Mouse (Mus musculus): ENCODE measurements around the gene Aif1. TPM values are rescaled to one million over a fixed set of nuclear protein-coding genes. Genes with fewer than 3 reads are reported as not detected.

Gene Aif1
- 5.6 and 6.0 TPM in 2 replicates for polyA plus RNA-seq (2015; fragmentation: Nextera tagmentation; extraction: Ambion mirVana)

- ATAC-seq = no peak
- Histone ChIP-seq H3K27ac (no peak within 1 kb of the TSS), H3K9me3 (replicated peaks) (no peaks in the 10 kb centered on the region), H3K27me3 (no peaks in the 10 kb centered on the region), H3K4me2 (no peak within 1 kb of the TSS), H3K4me1 (no peaks in the 10 kb centered on the region), H3K4me3 (no peak within 1 kb of the TSS), H3K36me3 (ENCODE audit: poor library complexity, severe bottlenecking) (no peaks in the 10 kb centered on the region), H3K9ac (no peak within 1 kb of the TSS)
- WGBS = 50% methylated on average over 2 of the region's 2 CpGs
Observed at GRCm38 (mm10) chr17:35175968-35176367, at the start of gene Aif1. Gene Aif1, minus strand, starts transcription at chr17:35176068.

- ATAC-seq = no peak
Observed at GRCm38 (mm10) chr17:35225456-35225855, 49.6 kb upstream of the Aif1 start.

GRCm38 (mm10) chr17:35224641-35225040 lies 48.8 kb upstream of the Aif1 start:
- no peaks in the 10 kb centered on the region for H3K27me3 ChIP-seq
- no peak overlapping the region for H3K27ac ChIP-seq
- H3K9me3 ChIP-seq (replicated peaks) = no peaks in the 10 kb centered on the region
- no peaks in the 10 kb centered on the region for H3K4me1 ChIP-seq
- H3K9ac ChIP-seq = no peak overlapping the region
- no peak for ATAC-seq
- peaks cover 70% of the 10 kb centered on the region for H3K36me3 ChIP-seq (ENCODE audit: poor library complexity, severe bottlenecking)
- WGBS = 97% methylated on average over 4 of the region's 4 CpGs
- H3K4me2 ChIP-seq = no peak overlapping the region
- no peak overlapping the region for H3K4me3 ChIP-seq

More at GRCm38 (mm10) chr17:35225456-35225855, 49.6 kb upstream of the Aif1 start:
- 96% methylated on average over 5 of the region's 5 CpGs for WGBS
- H3K9ac ChIP-seq = no peak overlapping the region
- no peaks in the 10 kb centered on the region for H3K27me3 ChIP-seq
- H3K36me3 ChIP-seq (ENCODE audit: poor library complexity, severe bottlenecking) = peaks cover 68% of the 10 kb centered on the region
- no peak overlapping the region for H3K27ac ChIP-seq
- no peaks in the 10 kb centered on the region for H3K4me1 ChIP-seq
- H3K4me3 ChIP-seq = no peak overlapping the region
- H3K4me2 ChIP-seq = no peak overlapping the region
- no peaks in the 10 kb centered on the region for H3K9me3 ChIP-seq (replicated peaks)

GRCm38 (mm10) chr17:35222299-35222698 lies 46.4 kb upstream of the Aif1 start:
- no peak overlapping the region for H3K27ac ChIP-seq
- H3K4me1 ChIP-seq = no peaks in the 10 kb centered on the region
- no peak overlapping the region for H3K4me3 ChIP-seq
- no peak overlapping the region for H3K4me2 ChIP-seq
- no peak for ATAC-seq
- 82% methylated on average over 6 of the region's 6 CpGs for WGBS
- no peaks in the 10 kb centered on the region for H3K27me3 ChIP-seq
- H3K36me3 ChIP-seq (ENCODE audit: poor library complexity, severe bottlenecking) = peaks cover 56% of the 10 kb centered on the region
- H3K9ac ChIP-seq = no peak overlapping the region
- H3K9me3 ChIP-seq (replicated peaks) = no peaks in the 10 kb centered on the region

GRCm38 (mm10) chr17:35220156-35220952 lies 44.5 kb upstream of the Aif1 start, which contains the start of gene Gm16181:
Gene Gm16181, plus strand, starts transcription at chr17:35220834.
- Histone ChIP-seq H3K9me3 (replicated peaks) (no peaks in the 10 kb centered on the region), H3K27ac (no peak within 1 kb of the TSS), H3K9ac (no peak within 1 kb of the TSS), H3K4me1 (no peaks in the 10 kb centered on the region), H3K27me3 (no peaks in the 10 kb centered on the region), H3K4me2 (no peak within 1 kb of the TSS), H3K36me3 (ENCODE audit: poor library complexity, severe bottlenecking) (peaks cover 44% of the 10 kb centered on the region), H3K4me3 (no peak within 1 kb of the TSS)
- no peak for ATAC-seq
- 83% methylated on average over 28 of the region's 28 CpGs for WGBS

- no peak overlapping the region for H3K4me3 ChIP-seq
- 90% methylated on average over 6 of the region's 6 CpGs for WGBS
- no peak overlapping the region for H3K27ac ChIP-seq
Observed at GRCm38 (mm10) chr17:35219601-35220041, 43.8 kb upstream of the Aif1 start.

GRCm38 (mm10) chr17:35218516-35219193 lies 42.8 kb upstream of the Aif1 start:
- H3K27me3 ChIP-seq = no peaks in the 10 kb centered on the region
- 84% methylated on average over 18 of the region's 18 CpGs for WGBS
- H3K27ac ChIP-seq = no peak overlapping the region
- H3K36me3 ChIP-seq (ENCODE audit: poor library complexity, severe bottlenecking) = peaks cover 37% of the 10 kb centered on the region
- H3K4me1 ChIP-seq = no peaks in the 10 kb centered on the region
- H3K9ac ChIP-seq = no peak overlapping the region
- H3K4me3 ChIP-seq = no peak overlapping the region
- no peaks in the 10 kb centered on the region for H3K9me3 ChIP-seq (replicated peaks)
- ATAC-seq = no peak
- H3K4me2 ChIP-seq = no peak overlapping the region

More at GRCm38 (mm10) chr17:35219601-35220041, 43.8 kb upstream of the Aif1 start:
- H3K9ac ChIP-seq = no peak overlapping the region
- H3K4me2 ChIP-seq = no peak overlapping the region
- H3K4me1 ChIP-seq = no peaks in the 10 kb centered on the region
- H3K36me3 ChIP-seq (ENCODE audit: poor library complexity, severe bottlenecking) = peaks cover 37% of the 10 kb centered on the region
- H3K27me3 ChIP-seq = no peaks in the 10 kb centered on the region
- no peak for ATAC-seq
- H3K9me3 ChIP-seq (replicated peaks) = no peaks in the 10 kb centered on the region

- Histone ChIP-seq H3K4me3 (no peak overlapping the region), H3K4me1 (no peaks in the 10 kb centered on the region), H3K36me3 (ENCODE audit: poor library complexity, severe bottlenecking) (no peaks in the 10 kb centered on the region), H3K27me3 (no peaks in the 10 kb centered on the region), H3K9me3 (replicated peaks) (no peaks in the 10 kb centered on the region), H3K27ac (no peak overlapping the region), H3K4me2 (no peak overlapping the region), H3K9ac (no peak overlapping the region)
- 92% methylated on average over 5 of the region's 5 CpGs for WGBS
- no peak for ATAC-seq
Observed at GRCm38 (mm10) chr17:35213071-35213470, 37.2 kb upstream of the Aif1 start.

- no peak for ATAC-seq
- Histone ChIP-seq H3K4me3 (no peak overlapping the region), H3K27ac (no peak overlapping the region), H3K9me3 (replicated peaks) (no peaks in the 10 kb centered on the region), H3K4me1 (no peaks in the 10 kb centered on the region), H3K36me3 (ENCODE audit: poor library complexity, severe bottlenecking) (no peaks in the 10 kb centered on the region), H3K9ac (no peak overlapping the region), H3K27me3 (no peaks in the 10 kb centered on the region), H3K4me2 (no peak overlapping the region)
- WGBS = 75% methylated on average over 3 of the region's 3 CpGs
Observed at GRCm38 (mm10) chr17:35210593-35210992, 34.7 kb upstream of the Aif1 start.

GRCm38 (mm10) chr17:35209785-35210535 lies 34.1 kb upstream of the Aif1 start:
- Histone ChIP-seq H3K4me1 (no peaks in the 10 kb centered on the region), H3K9ac (0 out of 2 replicates have a peak overlapping the region, but pooled peaks have one; percentile 2), H3K36me3 (ENCODE audit: poor library complexity, severe bottlenecking) (no peaks in the 10 kb centered on the region), H3K27me3 (0 out of 2 replicates have a peak, but pooled peaks cover 5% of the 10 kb centered on the region), H3K4me2 (no peak overlapping the region), H3K4me3 (no peak overlapping the region), H3K9me3 (replicated peaks) (no peaks in the 10 kb centered on the region), H3K27ac (no peak overlapping the region)
- no peak for ATAC-seq
- WGBS = 75% methylated on average over 12 of the region's 12 CpGs

GRCm38 (mm10) chr17:35205380-35205769 lies 29.5 kb upstream of the Aif1 start:
- ATAC-seq = no peak
- 67% methylated on average over 10 of the region's 10 CpGs for WGBS
- Histone ChIP-seq H3K4me2 (no peak overlapping the region), H3K27ac (no peak overlapping the region), H3K4me3 (no peak overlapping the region), H3K9me3 (replicated peaks) (no peaks in the 10 kb centered on the region), H3K36me3 (ENCODE audit: poor library complexity, severe bottlenecking) (no peaks in the 10 kb centered on the region), H3K27me3 (peaks cover 38% of the 10 kb centered on the region), H3K4me1 (no peaks in the 10 kb centered on the region), H3K9ac (no peak overlapping the region)

Data from forebrain, embryonic 13.5 days (tissue).